Mouse (Mus musculus) midbrain, embryonic 11.5 days (tissue): Measurements from ENCODE around the gene Camta2. TPM values are rescaled to one million over a fixed set of nuclear protein-coding genes. Genes with fewer than 3 reads are reported as not detected.
A peak's percentile ranks its signal among the peaks of the same experiment; 100 is the strongest.

Experiments
- ATAC-seq: fragments of 200-750 bp; cut with Nextera tagmentation; 2 replicates; pipeline ENCODE4 v1.8.0; 2017; ENCODE audit warnings: moderate TSS enrichment, moderate library complexity; ENCODE audit not compliant: low FRiP score
- DNase-seq: peaks from one replicate; pipeline ENCODE4 v3.0.0; 2015; ENCODE audit warnings: low spot score; ENCODE audit errors: missing footprints
- H3K27ac ChIP-seq: fragments of 300-500 bp; sonication (generic); 2 replicates; pipeline ENCODE4 v1.5.1; 2014; ENCODE audit warnings: low read depth, low read length
- H3K27me3 ChIP-seq: fragments of 300-500 bp; sonication (generic); 2 replicates; pipeline ENCODE4 v1.6.1; 2014; ENCODE audit warnings: mild to moderate bottlenecking, low read length, moderate library complexity, mixed read lengths; ENCODE audit not compliant: control insufficient read depth, insufficient read depth
- H3K36me3 ChIP-seq: fragments of 300-500 bp; sonication (generic); 2 replicates; pipeline ENCODE4 v1.6.1; 2014; ENCODE audit warnings: mild to moderate bottlenecking, low read length, moderate library complexity, mixed read lengths; ENCODE audit not compliant: control insufficient read depth, insufficient read depth
- H3K4me1 ChIP-seq: fragments of 300-500 bp; sonication (generic); 2 replicates; pipeline ENCODE4 v1.6.1; 2014; ENCODE audit warnings: low read length; ENCODE audit not compliant: control insufficient read depth, insufficient read depth
- H3K4me2 ChIP-seq: fragments of 300-500 bp; sonication (generic); 2 replicates; pipeline ENCODE4 v1.6.1; 2014; ENCODE audit warnings: mild to moderate bottlenecking, moderate library complexity
- H3K4me3 ChIP-seq: fragments of 300-500 bp; sonication (generic); 2 replicates; pipeline ENCODE4 v1.5.1; 2014; ENCODE audit warnings: low read depth, low read length
- H3K9ac ChIP-seq: fragments of 300-500 bp; sonication (generic); 2 replicates; pipeline ENCODE4 v1.6.1; 2014; ENCODE audit warnings: low read length
- H3K9me3 ChIP-seq: fragments of 300-500 bp; sonication (generic); 2 replicates; pipeline ENCODE4 v1.6.1; 2016; ENCODE audit warnings: low read length; ENCODE audit not compliant: control insufficient read depth
- WGBS: fragments of 180-500 bp; shearing (Covaris S2); extraction: QIAGEN DNeasy Blood & Tissue Kit; methylation state at CpG from one replicate; pipeline ENCODE4 v1.1.7; 2014; 5-methylcytosine and 5-hydroxymethylcytosine counted together
- polyA plus RNA-seq: library from polyadenylated mRNA; unstranded; fragments of >200 nt; fragmentation: Nextera tagmentation; extraction: Ambion mirVana; gene quantifications from 2 replicates; pipeline ENCODE4 v1.2.1, GENCODE M21; 2014

Gene Camta2
- polyA plus RNA-seq, 1 experiment from 2014 or later: 6.7 TPM

DNA sequence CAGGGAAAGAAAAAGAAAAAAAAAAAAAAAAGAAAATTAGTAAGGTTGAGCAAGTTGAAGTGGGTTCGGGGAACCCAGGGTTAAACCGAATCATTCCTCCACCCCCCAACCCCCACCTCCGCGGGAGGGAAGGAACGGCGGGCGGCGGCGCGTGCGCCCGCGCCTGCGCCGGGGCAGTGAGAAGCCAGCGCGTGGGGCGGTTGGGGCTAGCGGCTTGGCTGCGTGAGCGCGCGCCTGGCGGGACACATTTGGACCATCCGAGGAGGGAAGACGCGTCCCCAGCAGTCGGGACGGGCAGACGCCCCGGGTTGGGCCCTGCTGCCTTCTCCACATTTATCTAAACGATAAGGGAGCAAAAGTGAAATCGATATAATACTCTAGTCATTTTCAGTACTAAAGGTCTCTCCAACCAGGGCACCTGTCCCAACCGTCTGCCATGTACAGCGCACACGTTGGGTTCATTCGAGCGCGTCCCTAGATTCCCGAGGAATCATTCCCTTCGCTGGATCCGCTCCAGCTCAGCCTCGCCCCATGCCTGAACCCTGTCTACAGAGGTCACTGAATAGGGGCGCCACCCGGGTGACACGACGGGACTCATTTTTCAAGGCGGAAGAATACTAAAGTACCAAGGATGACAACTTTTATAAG is 32.9 kb downstream of the Camta2 start:
- Histone ChIP-seq H3K27ac (peak overlapping the region; percentile 95), H3K4me1 (peaks cover 33% of the 10 kb centered on the region)
- WGBS: under 1% methylated on average over 46 of the region's 48 CpGs

DNA sequence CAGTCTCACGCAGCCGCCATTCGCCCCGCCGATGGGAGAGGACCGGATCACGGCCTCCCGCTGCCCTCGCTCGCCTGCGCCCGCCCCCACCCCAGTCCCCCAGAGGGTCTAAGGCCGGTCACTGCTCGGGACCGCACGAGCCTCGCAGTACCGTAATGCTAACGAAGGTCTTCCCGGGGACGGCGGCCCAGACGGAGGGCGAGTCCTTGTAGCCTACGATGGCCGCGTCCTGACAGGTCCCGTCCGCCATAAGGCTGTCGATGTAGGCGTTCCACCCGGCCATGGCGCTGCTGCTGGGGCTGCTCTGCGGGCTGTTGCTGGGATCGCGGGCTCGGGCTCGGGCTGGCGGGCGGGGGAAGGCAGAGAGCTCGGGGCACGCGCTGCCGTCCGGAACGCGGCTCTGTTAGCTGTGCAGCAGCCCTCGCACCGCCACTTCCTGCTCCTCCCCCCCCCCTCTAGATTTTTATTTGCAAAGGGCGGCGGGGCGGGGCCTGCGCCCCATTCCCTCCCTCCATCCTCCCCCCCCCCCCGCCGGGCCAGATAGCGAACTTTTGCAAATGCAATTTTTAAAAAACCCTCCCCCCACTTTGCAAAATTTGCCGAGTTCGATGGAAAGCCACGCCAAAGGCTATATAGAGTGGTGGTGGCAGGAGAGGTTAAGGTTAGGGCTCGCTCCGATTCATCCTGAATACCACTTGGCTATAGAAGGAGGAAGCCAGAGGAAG is 33.5 kb downstream of the Camta2 start, which contains the start of gene Pfn1:
Pfn1 (minus strand) TSS at position 447 of the 725 bp plus-strand sequence.
- whole genome bisulfite sequencing: under 1% methylated on average over 56 of the region's 61 CpGs
- Histone ChIP-seq H3K4me1 (peaks cover 33% of the 10 kb centered on the region), H3K27ac (peak within 1 kb of the TSS; percentile 95), H3K9me3 (no peaks in the 10 kb centered on the region), H3K27me3 (no peaks in the 10 kb centered on the region), H3K9ac (peak within 1 kb of the TSS; percentile 98), H3K36me3 (peaks cover 12% of the 10 kb centered on the region), H3K4me2 (peak within 1 kb of the TSS; percentile 89), H3K4me3 (peak within 1 kb of the TSS; percentile 99)
- DNase-seq: peak; percentile 97
- ATAC-seq: peak; percentile 51

More for the DNA sequence above, 32.9 kb downstream of the Camta2 start:
- Histone ChIP-seq H3K4me3 (peak overlapping the region; percentile 99), H3K36me3 (peaks cover 8% of the 10 kb centered on the region), H3K4me2 (peak overlapping the region; percentile 89), H3K9me3 (no peaks in the 10 kb centered on the region), H3K27me3 (no peaks in the 10 kb centered on the region), H3K9ac (peak overlapping the region; percentile 98)
- DNase-seq: peak; percentile 98
- ATAC-seq: peak; percentile 51

DNA sequence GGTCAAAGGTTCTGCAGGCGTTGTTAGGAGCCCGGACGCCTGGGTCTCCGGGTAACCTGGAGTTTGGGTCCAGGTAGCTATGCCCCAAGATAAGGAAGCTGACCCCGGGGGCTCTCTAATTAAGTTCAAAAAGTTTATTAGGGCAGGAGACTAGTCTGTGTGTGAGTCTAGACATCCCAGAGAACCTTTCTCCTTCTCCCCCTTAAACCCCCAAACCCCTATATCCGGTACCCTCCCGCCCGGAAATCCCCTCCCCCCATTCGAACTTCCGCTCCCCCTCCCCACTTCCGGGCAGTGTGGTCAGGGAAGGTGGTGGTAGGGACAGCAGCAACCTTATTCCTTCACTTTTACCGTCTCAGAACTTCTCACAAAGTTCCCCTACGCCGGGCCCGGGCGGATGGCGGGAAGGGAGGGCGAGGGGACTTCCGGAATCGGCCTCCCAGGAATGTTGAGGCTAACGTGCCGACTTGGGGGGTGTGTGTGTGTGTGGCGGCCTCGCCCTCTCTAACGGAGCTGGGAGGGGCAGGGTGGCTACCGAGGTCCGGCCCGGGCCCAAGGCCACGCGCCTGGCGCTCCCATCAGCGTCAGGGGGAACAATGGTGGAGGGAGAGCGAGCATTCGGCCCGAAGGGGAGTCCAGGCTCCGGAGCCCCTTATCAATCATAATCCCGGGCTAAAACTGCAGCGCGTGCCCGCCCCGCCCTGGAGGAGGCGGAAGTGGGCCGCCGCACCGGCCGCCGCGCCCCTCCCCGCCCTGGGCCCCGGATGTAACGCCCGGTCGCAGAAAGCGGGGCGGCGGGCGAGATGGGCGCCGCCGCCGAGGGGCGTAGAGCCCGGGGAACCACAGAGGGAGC is 34.3 kb downstream of the Camta2 start:
- H3K27me3 ChIP-seq: no peaks in the 10 kb centered on the region
- H3K4me1 ChIP-seq: peaks cover 34% of the 10 kb centered on the region
- H3K36me3 ChIP-seq: peaks cover 17% of the 10 kb centered on the region
- H3K4me2 ChIP-seq: peak overlapping the region; percentile 89
- peak overlapping the region; percentile 95 for H3K27ac ChIP-seq
- peak overlapping the region; percentile 98 for H3K9ac ChIP-seq
- DNase-seq (peak; percentile 98), ATAC-seq (peak; percentile 67)
- H3K4me3 ChIP-seq: peak overlapping the region; percentile 99
- WGBS: under 1% methylated on average over 61 of the region's 63 CpGs
- H3K9me3 ChIP-seq: no peaks in the 10 kb centered on the region

DNA sequence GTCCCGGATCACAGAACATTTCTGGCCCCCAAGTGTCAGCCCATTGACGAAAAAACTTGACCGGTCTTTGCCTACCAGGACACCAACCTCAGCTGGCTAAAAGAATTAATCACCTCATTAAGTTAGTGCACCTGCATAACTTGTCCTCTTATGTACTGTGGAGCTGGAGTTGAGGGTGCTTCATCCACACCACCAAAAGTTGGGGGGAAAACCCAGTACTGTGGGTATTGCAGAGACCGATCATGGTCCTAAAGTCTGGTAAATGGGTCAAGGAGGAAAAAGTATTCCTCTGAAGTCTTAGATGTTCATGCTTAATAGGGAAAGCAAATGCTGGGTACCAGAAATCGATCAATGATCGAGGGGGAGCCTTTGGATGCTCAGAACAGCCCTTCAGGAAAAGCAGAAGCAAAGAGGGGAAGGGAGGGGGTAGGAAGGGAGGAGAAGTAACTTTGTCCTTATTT is 35.0 kb downstream of the Camta2 start:
- Histone ChIP-seq H3K36me3 (peaks cover 17% of the 10 kb centered on the region), H3K9ac (peak overlapping the region; percentile 98), H3K9me3 (no peaks in the 10 kb centered on the region), H3K27me3 (no peaks in the 10 kb centered on the region), H3K4me2 (peak overlapping the region; percentile 89), H3K4me1 (peaks cover 41% of the 10 kb centered on the region), H3K4me3 (peak overlapping the region; percentile 99), H3K27ac (peak overlapping the region; percentile 95)
- DNase-seq: no peak
- WGBS: 69% methylated on average over 6 of the region's 6 CpGs
- ATAC-seq: no peak

DNA sequence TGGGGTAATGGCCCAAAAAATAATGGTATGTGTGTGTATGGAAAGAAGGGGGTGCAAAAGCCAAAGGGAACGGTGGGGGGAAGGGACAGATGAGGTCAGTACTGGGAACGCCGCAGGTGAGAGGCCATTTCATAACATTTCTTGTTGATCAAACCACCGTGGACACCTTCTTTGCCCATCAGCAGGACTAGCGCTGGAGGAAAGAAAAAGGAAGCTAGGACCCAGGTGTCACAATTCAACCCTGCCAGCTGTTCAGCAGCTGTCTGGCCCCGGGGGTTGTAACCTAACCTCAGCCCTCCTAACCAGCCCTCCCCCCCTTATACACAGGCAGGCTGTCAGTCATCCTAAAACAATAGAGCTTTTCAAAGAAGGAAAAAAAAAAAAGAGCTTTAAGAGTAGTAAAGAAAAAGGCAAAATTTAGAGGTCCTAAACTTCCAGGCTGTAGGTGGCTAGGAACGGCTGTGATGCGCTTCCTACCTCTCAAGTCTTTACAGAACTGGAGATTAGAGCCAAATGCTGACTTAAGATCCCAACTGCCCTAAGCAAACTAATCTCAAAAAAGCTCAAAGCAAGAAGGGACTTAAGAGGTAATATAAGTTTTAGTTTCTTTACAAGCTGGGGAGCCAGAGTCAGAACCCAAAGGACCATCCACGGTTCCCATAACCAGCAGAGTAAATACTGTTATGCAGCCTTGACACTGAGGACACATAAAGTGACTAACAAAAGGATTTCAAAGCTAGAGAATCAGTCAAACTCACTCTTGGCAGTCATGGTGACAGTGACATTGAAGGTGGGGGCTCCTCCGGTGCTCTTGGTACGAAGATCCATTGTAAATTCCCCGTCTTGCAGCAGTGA is 35.6 kb downstream of the Camta2 start:
- no peak for ATAC-seq
- 79% methylated on average over 12 of the region's 12 CpGs for WGBS
- H3K9ac ChIP-seq: peak overlapping the region; percentile 98; the same call in 1 of the 2 replicates
- no peak for DNase-seq
- H3K4me1 ChIP-seq: peaks cover 41% of the 10 kb centered on the region
- H3K9me3 ChIP-seq: no peaks in the 10 kb centered on the region
- no peaks in the 10 kb centered on the region for H3K27me3 ChIP-seq
- peak overlapping the region; percentile 89 for H3K4me2 ChIP-seq
- H3K27ac ChIP-seq: no peak overlapping the region
- H3K36me3 ChIP-seq: peaks cover 17% of the 10 kb centered on the region
- peak overlapping the region; percentile 99 for H3K4me3 ChIP-seq

DNA sequence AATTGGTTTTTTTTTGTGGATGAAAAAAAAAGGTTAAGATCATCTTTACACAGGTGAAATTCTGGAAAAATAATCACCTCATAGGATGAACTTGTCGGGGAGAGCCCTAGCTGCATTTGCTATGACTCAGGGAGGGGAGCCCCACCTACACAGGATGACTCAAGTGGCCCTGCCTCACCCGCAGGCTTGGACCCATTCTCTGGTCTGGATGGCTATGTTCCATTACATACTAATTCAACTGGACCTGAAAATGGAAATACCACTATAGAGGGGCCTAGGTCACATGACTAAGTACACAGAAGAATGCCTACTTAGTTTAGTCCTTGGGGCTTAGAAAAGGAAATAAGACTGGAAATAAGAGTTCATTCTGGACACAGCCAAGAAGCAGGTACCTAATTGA is 36.5 kb downstream of the Camta2 start:
- Histone ChIP-seq H3K27me3 (no peaks in the 10 kb centered on the region), H3K9ac (no peak overlapping the region), H3K27ac (no peak overlapping the region), H3K9me3 (no peaks in the 10 kb centered on the region), H3K4me3 (no peak overlapping the region), H3K4me1 (peaks cover 33% of the 10 kb centered on the region), H3K4me2 (no peak overlapping the region), H3K36me3 (peaks cover 17% of the 10 kb centered on the region)
- ATAC-seq (no peak), DNase-seq (no peak)
- 87% methylated on average over 2 of the region's 2 CpGs for whole genome bisulfite sequencing

DNA sequence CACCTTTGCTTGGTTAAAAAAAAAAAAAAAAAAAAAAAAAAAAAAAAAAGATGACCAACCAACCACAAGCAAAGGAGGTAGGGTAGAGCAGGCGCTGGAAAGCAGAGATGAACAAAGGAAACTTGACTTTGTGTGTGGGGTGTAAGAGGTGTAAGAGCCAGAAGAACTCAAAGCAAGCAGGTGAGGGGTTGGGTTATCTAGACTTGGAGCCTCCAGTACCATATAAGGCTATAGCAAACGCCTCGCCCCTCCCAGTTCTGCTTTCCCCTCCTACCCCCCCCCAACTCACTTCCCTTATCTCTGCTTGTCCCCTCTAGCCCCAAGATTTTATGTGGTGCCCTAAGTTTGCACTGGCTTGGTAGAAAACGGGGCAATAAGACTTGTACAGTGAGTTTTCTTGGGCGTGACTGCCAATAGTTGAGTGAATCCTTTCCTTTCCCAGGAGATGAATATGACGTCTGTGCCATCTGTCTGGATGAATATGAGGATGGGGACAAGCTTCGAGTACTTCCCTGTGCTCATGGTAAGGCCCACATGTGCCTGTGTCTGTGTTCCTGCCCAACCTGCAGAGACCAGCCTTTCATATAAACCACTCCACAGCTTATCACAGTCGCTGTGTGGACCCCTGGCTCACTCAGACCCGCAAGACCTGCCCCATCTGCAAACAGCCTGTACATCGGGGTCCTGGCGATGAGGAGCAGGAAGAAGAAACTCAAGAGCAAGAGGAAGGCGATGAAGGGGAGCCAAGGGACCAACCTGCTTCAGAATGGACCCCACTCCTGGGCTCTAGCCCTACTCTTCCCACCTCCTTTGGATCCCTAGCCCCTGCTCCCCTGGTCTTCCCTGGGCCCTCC is 37.4 kb downstream of the Camta2 start:
- ATAC-seq: no peak
- H3K9me3 ChIP-seq: no peaks in the 10 kb centered on the region
- no peaks in the 10 kb centered on the region for H3K27me3 ChIP-seq
- H3K4me3 ChIP-seq: no peak overlapping the region
- H3K27ac ChIP-seq: no peak overlapping the region
- peaks cover 34% of the 10 kb centered on the region for H3K4me1 ChIP-seq
- peaks cover 17% of the 10 kb centered on the region for H3K36me3 ChIP-seq
- 85% methylated on average over 12 of the region's 12 CpGs for WGBS
- H3K4me2 ChIP-seq: no peak overlapping the region
- no peak for DNase-seq
- no peak overlapping the region for H3K9ac ChIP-seq
